Mouse (Mus musculus) small intestine, adult 2 months (tissue): ENCODE measurements around the gene Slc7a5.

Source experiments
- CTCF ChIP-seq: fragments of 200-500 bp; IDR thresholded peaks from 2 replicates; pipeline ENCODE4 v1.5.1; 2012; ENCODE audit warnings: low read depth, mild to moderate bottlenecking, control low read depth, inconsistent platforms, low read length, moderate library complexity, mixed read lengths; ENCODE audit not compliant: insufficient replicate concordance, insufficient read length; ENCODE audit errors: extremely low read depth
- POLR2A ChIP-seq: fragments of 200-500 bp; IDR thresholded peaks from 2 replicates; pipeline ENCODE4 v1.6.1; 2012; ENCODE audit warnings: low read depth, mild to moderate bottlenecking, control low read depth, inconsistent platforms, low read length, moderate library complexity

- TF ChIP-seq CTCF (no peak), POLR2A (no peak)
These were observed 22.5 kb downstream of the Slc7a5 start for GRCm38 (mm10) chr8:121885001-121885400.
